Mouse (Mus musculus) hindbrain, embryonic 14.5 days (tissue): ENCODE measurements around the gene BC030867. TPM values are rescaled to one million over a fixed set of nuclear protein-coding genes. Genes with fewer than 3 reads are reported as not detected.

Experiments used
- ATAC-seq: fragments of 200-750 bp; cut with Nextera tagmentation; 2 replicates; pipeline ENCODE4 v1.8.0; 2017; ENCODE audit warnings: moderate number of reproducible peaks, mild to moderate bottlenecking, moderate TSS enrichment, moderate library complexity; ENCODE audit not compliant: low FRiP score
- DNase-seq: peaks from one replicate; pipeline ENCODE4 v3.0.0-alpha.2; 2015; ENCODE audit warnings: low spot score
- H3K27ac ChIP-seq: fragments of 300-500 bp; sonication (generic); 2 replicates; pipeline ENCODE4 v1.5.1; 2014; ENCODE audit warnings: mild to moderate bottlenecking, moderate library complexity
- H3K27me3 ChIP-seq: fragments of 300-500 bp; sonication (generic); 2 replicates; pipeline ENCODE4 v1.6.1; 2014; ENCODE audit warnings: mild to moderate bottlenecking, low read length, mixed read lengths; ENCODE audit not compliant: control insufficient read depth, insufficient read depth
- H3K36me3 ChIP-seq: fragments of 300-500 bp; sonication (generic); replicated peaks from 2 replicates; pipeline ENCODE4 v1.6.1; 2014; ENCODE audit not compliant: control insufficient read depth, insufficient read depth
- H3K4me1 ChIP-seq: fragments of 300-500 bp; sonication (generic); replicated peaks from 2 replicates; pipeline ENCODE4 v1.6.1; 2014; ENCODE audit warnings: antibody characterized with exemption, low read length, mixed read lengths; ENCODE audit not compliant: control insufficient read depth, insufficient read depth
- H3K4me2 ChIP-seq: fragments of 300-500 bp; sonication (generic); replicated peaks from 2 replicates; pipeline ENCODE4 v1.6.1; 2014; ENCODE audit warnings: mild to moderate bottlenecking, moderate library complexity
- H3K4me3 ChIP-seq: fragments of 300-500 bp; sonication (generic); replicated peaks from 2 replicates; pipeline ENCODE4 v1.5.1; 2014; ENCODE audit warnings: mild to moderate bottlenecking, low read length
- H3K9ac ChIP-seq: fragments of 300-500 bp; sonication (generic); 2 replicates; pipeline ENCODE4 v1.6.1; 2014
- H3K9me3 ChIP-seq: fragments of 300-500 bp; sonication (generic); 2 replicates; pipeline ENCODE4 v1.6.1; 2016; ENCODE audit warnings: low read length; ENCODE audit not compliant: control insufficient read depth
- WGBS: fragments of 180-500 bp; shearing (Covaris S2); extraction: QIAGEN DNeasy Blood & Tissue Kit; methylation state at CpG from one replicate; pipeline ENCODE4 v1.1.7; 2014; 5-methylcytosine and 5-hydroxymethylcytosine counted together
- polyA plus RNA-seq: library from polyadenylated mRNA; unstranded; fragments of >200 nt; fragmentation: Nextera tagmentation; extraction: Ambion mirVana; gene quantifications from 2 replicates; pipeline ENCODE4 v1.2.1, GENCODE M21; 2014

Gene BC030867
- polyA plus RNA-seq, 1 experiment from 2014 or later, result 1.8 TPM

- Histone ChIP-seq H3K27me3 (no peaks in the 10 kb centered on the region), H3K9me3 (no peaks in the 10 kb centered on the region), H3K4me2 (peak overlapping the region; percentile 71), H3K9ac (no peak overlapping the region), H3K27ac (peak overlapping the region; percentile 82), H3K4me1 (peaks cover 12% of the 10 kb centered on the region), H3K4me3 (peak overlapping the region; percentile 63; the same call in 1 of the 2 replicates), H3K36me3 (peaks cover 18% of the 10 kb centered on the region)
- DNase-seq (no peak), ATAC-seq (no peak)
- 90% methylated on average over 6 of the region's 6 CpGs for WGBS
These were observed 35.2 kb downstream of the BC030867 start for GRCm38 (mm10) chr11:102283922-102284321.

GRCm38 (mm10) chr11:102284501-102285094 is 35.9 kb downstream of the BC030867 start, which contains the start of gene Tmub2:
Tmub2 (plus strand) TSS chr11:102284931.
- DNase-seq (peak; percentile 99), ATAC-seq (peak; percentile 92)
- H3K27me3 ChIP-seq, result no peaks in the 10 kb centered on the region
- no peaks in the 10 kb centered on the region for H3K9me3 ChIP-seq
- H3K4me2 ChIP-seq, result peak within 1 kb of the TSS; percentile 71
- H3K27ac ChIP-seq, result peak within 1 kb of the TSS; percentile 82
- peaks cover 12% of the 10 kb centered on the region for H3K4me1 ChIP-seq
- peak within 1 kb of the TSS; percentile 77 for H3K9ac ChIP-seq
- H3K36me3 ChIP-seq, result peaks cover 25% of the 10 kb centered on the region
- under 1% methylated on average over 32 of the region's 32 CpGs for WGBS
- H3K4me3 ChIP-seq, result peak within 1 kb of the TSS; percentile 63

GRCm38 (mm10) chr11:102285095-102285834 is 36.6 kb downstream of the BC030867 start:
- ATAC-seq (peak; percentile 75), DNase-seq (no peak)
- peak overlapping the region; percentile 82 for H3K27ac ChIP-seq

GRCm38 (mm10) chr11:102287485-102287884 is 38.8 kb downstream of the BC030867 start:
- no peak overlapping the region for H3K4me3 ChIP-seq
- H3K9me3 ChIP-seq, result no peaks in the 10 kb centered on the region
- no peak overlapping the region for H3K9ac ChIP-seq
- 92% methylated on average over 8 of the region's 8 CpGs for WGBS
- H3K4me2 ChIP-seq, result no peak overlapping the region
- no peaks in the 10 kb centered on the region for H3K27me3 ChIP-seq
- H3K4me1 ChIP-seq, result peaks cover 12% of the 10 kb centered on the region
- DNase-seq (no peak), ATAC-seq (no peak)
- H3K36me3 ChIP-seq, result peaks cover 53% of the 10 kb centered on the region
- H3K27ac ChIP-seq, result no peak overlapping the region

More at GRCm38 (mm10) chr11:102285095-102285834, 36.6 kb downstream of the BC030867 start:
- H3K4me2 ChIP-seq, result peak overlapping the region; percentile 71
- peaks cover 31% of the 10 kb centered on the region for H3K36me3 ChIP-seq
- peaks cover 12% of the 10 kb centered on the region for H3K4me1 ChIP-seq
- 5% methylated on average over 31 of the region's 31 CpGs for WGBS
- no peaks in the 10 kb centered on the region for H3K9me3 ChIP-seq
- H3K27me3 ChIP-seq, result no peaks in the 10 kb centered on the region
- H3K4me3 ChIP-seq, result peak overlapping the region; percentile 63
- H3K9ac ChIP-seq, result peak overlapping the region; percentile 77

- ATAC-seq (no peak), DNase-seq (no peak)
- H3K4me2 ChIP-seq, result no peak overlapping the region
- 85% methylated on average over 8 of the region's 8 CpGs for WGBS
- no peaks in the 10 kb centered on the region for H3K27me3 ChIP-seq
- H3K4me1 ChIP-seq, result peaks cover 12% of the 10 kb centered on the region
- H3K9me3 ChIP-seq, result no peaks in the 10 kb centered on the region
- peaks cover 60% of the 10 kb centered on the region for H3K36me3 ChIP-seq
- H3K4me3 ChIP-seq, result no peak overlapping the region
- H3K27ac ChIP-seq, result no peak overlapping the region
- H3K9ac ChIP-seq, result no peak overlapping the region
These were observed 39.5 kb downstream of the BC030867 start for GRCm38 (mm10) chr11:102288027-102288804.

- Histone ChIP-seq H3K9me3 (no peaks in the 10 kb centered on the region), H3K4me2 (no peak overlapping the region), H3K4me3 (no peak overlapping the region), H3K36me3 (peaks cover 67% of the 10 kb centered on the region), H3K9ac (no peak overlapping the region), H3K4me1 (peaks cover 12% of the 10 kb centered on the region), H3K27ac (no peak overlapping the region), H3K27me3 (no peaks in the 10 kb centered on the region)
- ATAC-seq (no peak), DNase-seq (no peak)
- WGBS, result 74% methylated on average over 2 of the region's 2 CpGs
These were observed 40.2 kb downstream of the BC030867 start for GRCm38 (mm10) chr11:102288913-102289312.

GRCm38 (mm10) chr11:102289511-102290100 is 40.9 kb downstream of the BC030867 start:
- no peak overlapping the region for H3K4me2 ChIP-seq
- no peak overlapping the region for H3K9ac ChIP-seq
- peaks cover 17% of the 10 kb centered on the region for H3K4me1 ChIP-seq
- DNase-seq (no peak), ATAC-seq (no peak)
- H3K36me3 ChIP-seq, result peaks cover 73% of the 10 kb centered on the region
- H3K4me3 ChIP-seq, result no peak overlapping the region
- no peak overlapping the region for H3K27ac ChIP-seq
- no peaks in the 10 kb centered on the region for H3K9me3 ChIP-seq
- no peaks in the 10 kb centered on the region for H3K27me3 ChIP-seq
- 54% methylated on average over 6 of the region's 6 CpGs for WGBS

GRCm38 (mm10) chr11:102290141-102290540 is 41.5 kb downstream of the BC030867 start:
- ATAC-seq (no peak), DNase-seq (no peak)
- Histone ChIP-seq H3K4me3 (no peak overlapping the region), H3K27me3 (no peaks in the 10 kb centered on the region), H3K9ac (0 out of 2 replicates have a peak overlapping the region, but pooled peaks have one; percentile 8), H3K9me3 (no peaks in the 10 kb centered on the region), H3K36me3 (peaks cover 73% of the 10 kb centered on the region), H3K27ac (no peak overlapping the region), H3K4me2 (no peak overlapping the region), H3K4me1 (peaks cover 23% of the 10 kb centered on the region)
- WGBS, result 79% methylated on average over 4 of the region's 4 CpGs
